Mouse (Mus musculus): ENCODE data around the gene Cd86. TPM values are rescaled to one million over a fixed set of nuclear protein-coding genes. Genes with fewer than 3 reads are reported as not detected.

Cd86 gene
- total RNA-seq, 1 experiment from 2014 or later: 2.1 TPM

DNA sequence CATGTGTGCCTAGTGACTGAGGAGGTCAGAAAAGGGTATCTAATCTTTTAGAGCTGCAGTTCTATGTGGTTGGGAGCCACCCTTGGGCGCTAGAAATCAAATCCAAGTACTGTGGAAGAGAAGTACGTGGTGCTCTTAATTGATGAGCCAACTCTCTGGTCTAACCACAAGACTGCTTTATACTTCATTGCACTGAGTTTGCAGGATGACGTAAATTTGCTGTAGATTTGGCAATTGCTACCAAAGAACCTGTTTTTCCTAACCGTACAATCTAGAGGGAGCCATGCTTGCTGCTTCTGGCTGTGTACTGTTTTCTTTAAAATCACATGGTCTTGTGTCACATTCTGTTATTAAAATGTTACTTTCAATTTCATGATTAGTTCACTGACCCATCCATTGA lies 10.0 kb downstream of the Cd86 start:
- DNase-seq: no peak

- DNase-seq: no peak
Measured at GRCm38 (mm10) chr16:36655199-36655598, 10.7 kb downstream of the Cd86 start.

DNA sequence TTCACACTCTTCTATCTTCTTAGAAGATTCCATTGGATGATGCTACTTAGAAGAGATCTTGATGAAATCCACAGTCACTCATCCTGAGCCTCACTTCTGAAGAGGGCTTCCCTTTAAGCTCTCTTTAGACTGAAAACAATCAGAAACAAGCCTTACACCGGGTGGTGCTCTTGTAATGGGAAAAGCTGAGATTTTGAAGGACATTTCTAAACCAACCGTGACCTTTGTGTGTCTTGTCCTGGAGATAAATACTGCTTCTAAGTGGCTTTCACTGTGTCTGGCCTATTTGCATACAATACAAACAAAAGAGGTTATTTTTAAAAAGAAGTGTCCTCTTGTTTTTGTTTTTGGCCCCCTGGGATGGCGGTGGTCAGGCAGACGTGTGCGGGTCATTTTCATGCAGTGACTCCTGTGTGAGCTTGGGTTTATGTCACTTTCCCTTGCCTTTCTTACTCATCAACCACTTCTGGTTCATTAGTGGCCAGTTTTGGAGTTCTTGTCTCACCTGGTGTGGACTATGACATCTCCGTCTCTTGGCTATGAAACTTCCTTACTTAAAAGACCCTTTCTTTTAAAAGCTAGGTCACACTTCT lies 14.6 kb downstream of the Cd86 start:
- DNase-seq: no peak

- no peak for DNase-seq
Measured at GRCm38 (mm10) chr16:36650511-36650910, 15.4 kb downstream of the Cd86 start.

GRCm38 (mm10) chr16:36649304-36649703 lies 16.6 kb downstream of the Cd86 start:
- DNase-seq: no peak

DNA sequence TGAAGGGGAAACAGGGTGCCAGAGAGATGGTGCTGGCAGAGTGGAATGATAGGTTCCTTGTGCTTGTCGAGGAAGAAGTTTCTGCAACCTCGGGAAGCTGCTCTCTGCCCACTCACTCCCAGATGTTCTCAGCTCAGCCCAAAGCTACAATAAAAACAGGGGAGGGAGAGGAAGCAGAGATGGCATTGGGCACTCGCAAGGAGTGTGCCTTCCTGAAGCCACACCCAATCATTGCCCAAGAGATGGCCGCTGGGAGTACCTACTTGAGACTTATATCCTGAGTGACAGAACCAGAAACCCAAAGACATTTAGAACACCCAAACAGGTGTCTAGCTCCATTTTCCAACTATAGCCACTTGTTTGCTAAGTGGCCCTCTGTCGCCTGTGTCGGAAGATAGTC lies 20.8 kb downstream of the Cd86 start:
- DNase-seq: no peak

DNA sequence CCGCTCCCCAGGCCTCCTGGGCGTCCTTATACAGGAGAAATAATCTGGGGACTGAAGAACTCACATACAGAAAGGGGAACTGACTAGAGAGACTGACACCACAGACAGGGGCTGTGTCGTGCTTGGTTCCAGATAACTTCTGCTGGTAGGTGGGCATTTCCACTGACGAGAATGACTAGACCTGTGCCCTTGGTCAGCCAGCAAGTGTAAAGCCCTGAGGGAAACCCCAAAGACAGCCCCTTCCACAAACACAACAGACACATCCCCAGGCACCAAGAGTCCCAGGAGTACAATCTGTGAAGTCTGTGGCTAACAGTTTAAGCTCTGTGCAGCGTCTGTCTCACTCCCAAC lies 23.2 kb downstream of the Cd86 start:
- no peak for DNase-seq

DNA sequence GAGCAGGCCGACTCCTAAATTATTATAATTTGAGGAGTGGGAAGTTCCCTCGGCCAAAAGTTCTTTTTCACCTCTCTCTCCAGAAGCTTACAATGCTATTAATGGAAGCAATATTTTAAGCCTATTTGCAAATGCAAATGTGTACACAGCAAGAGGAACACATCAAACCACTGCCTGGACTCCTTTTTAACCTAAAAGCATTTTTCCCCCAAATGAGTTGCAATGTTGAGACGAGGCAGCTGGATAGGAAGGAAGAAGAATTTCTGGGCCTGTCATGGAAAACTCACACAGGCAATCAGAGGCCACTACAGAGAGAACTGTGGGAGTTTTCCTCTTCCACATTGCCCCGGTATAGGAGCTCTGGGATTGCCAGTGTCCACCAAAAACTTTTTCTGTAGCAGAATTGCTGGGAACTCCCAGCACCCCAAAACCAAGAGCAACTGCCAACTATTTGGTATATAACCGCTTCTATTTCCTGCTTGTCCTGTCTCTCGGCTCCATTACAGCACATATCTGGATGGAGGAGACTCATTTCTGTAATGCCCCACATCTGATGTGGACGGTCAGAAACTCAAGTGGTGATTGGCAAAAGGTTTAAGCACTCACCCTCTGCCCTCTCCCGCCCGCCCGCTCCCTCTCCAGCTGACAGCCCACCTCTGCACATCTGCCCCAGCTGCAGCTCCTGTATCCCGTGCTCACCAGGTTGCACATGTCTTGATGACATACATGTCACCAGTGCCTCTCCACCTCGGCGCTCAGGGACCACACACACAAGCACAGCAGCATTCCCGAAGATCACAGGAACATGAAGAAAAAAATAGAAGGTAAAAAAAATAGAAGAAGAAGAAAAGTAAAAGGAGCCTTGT lies 23.8 kb downstream of the Cd86 start:
- DNase-seq: no peak

DNA sequence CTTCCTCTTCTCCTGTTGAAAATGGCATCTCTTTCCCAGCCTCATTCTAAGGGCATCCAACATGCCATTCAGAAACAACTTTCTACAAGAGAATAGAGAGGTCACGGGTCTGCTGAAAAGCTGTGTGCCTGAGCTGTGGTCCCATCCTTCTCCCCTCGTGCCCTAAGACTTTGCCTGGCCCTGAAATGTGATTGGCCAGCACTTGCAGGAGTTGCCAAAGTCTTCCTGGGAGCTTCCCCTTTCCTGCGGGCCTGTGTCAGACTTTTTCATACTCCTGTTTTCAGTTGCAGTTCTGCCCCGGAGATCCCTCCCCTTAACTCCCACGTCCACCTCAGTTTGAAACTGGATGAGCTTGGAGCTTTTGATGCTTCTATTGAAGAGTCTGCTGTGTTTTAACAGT lies 24.9 kb downstream of the Cd86 start:
- no peak for DNase-seq

DNA sequence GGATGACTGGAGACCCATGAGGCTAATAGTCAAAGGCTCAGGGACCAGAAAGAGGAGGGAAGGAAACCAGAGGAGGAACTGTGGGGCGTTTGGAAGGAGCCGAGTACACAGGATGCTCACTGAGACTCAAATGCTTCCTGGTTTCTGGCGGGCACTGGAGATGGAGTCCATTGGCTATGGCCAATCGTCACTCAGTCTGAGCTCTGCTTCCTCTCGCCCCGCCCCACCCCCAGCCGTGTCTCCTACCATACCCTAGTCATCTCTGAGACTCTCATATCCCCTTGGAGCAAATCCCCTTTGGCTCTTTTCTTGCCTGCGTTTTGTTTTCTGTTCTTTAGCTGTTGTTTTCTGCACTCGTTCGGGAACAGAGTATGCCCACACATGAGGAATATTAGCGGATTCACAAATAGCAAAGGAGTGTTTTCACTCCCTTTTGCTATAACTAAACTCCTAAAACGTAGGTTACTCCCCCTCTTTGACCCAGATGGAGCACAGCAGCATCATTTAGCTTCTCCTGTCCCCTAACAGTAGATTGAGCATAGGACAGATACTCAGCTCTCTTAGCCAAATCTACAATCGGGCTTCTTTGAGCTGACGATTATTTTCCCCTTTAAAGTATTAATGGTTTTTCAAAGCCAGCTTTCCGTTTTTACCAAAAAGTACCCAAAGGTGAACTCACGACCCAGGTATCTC lies 25.9 kb downstream of the Cd86 start:
- no peak for DNase-seq

- no peak for DNase-seq
Measured at GRCm38 (mm10) chr16:36636800-36637199, 29.1 kb downstream of the Cd86 start.

- DNase-seq: no peak
Measured at GRCm38 (mm10) chr16:36634971-36635710, 30.7 kb downstream of the Cd86 start.

DNA sequence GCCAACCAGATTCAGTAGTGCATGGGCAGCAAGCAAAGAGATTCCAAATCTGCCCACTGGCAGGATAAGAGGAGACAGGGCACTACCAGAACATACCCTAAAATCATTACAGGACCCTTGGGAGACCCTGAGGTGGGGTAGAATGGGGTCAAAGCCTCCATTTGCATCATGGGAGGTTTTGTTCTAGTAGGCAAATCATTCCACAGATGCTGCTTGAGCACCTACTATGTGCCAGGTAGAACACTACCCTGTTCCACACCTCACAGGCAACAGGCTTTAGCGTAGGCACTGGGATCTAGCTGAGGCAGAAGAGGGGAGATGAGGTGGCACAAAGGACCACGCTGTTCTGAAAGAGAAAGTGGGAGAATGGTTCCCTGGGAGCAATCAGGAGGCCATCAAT lies 31.5 kb downstream of the Cd86 start:
- no peak for DNase-seq

GRCm38 (mm10) chr16:36632229-36632628 lies 33.7 kb downstream of the Cd86 start:
- DNase-seq: no peak

GRCm38 (mm10) chr16:36631607-36632006 lies 34.3 kb downstream of the Cd86 start:
- DNase-seq: no peak

DNA sequence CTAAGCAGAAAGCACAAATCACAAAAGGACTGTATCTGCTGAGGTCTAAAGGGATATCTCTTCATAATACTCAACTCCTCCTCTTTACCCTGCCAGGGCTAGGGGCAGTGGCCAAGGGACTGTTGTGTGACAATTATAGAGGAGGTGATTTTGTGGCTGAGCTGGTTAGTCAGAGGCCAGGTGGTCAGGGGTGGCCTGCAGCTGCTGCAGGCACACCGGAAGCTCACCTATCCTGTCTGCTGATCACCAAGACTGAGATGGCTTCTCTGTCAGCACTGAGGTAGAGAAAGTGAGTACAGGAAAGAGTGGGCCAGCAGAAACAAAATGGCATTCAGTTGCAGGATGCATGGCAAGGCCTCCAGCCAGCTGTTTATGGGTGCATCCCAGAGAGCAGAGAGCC lies 38.1 kb downstream of the Cd86 start:
- no peak for DNase-seq

GRCm38 (mm10) chr16:36626567-36627197 lies 39.2 kb downstream of the Cd86 start:
- no peak for DNase-seq

GRCm38 (mm10) chr16:36625909-36626308 lies 40.0 kb downstream of the Cd86 start:
- no peak for DNase-seq

DNA sequence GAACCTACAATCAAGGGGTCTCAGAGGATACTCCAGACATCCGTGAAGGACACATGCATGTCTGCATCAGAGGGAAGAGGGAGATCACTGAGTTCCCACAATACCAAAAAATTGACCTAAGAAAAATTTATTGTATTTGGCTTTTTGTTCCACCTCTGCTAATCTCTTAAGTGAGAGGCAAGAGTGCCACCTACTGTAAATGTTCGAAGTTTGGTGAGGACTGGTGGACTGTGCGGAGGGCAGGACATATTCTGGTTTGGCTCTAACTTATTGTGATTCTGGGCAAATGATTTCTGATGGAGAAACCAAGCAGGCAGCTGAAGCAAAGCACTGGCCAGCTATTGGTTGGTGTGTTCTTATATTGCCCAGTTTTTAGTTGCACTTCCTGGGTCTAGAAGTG lies 43.6 kb downstream of the Cd86 start:
- DNase-seq: no peak

GRCm38 (mm10) chr16:36621108-36621507 lies 44.8 kb downstream of the Cd86 start:
- DNase-seq: no peak

- DNase-seq: no peak
Measured at GRCm38 (mm10) chr16:36613701-36614100, 52.2 kb downstream of the Cd86 start.

- DNase-seq: no peak
Measured at GRCm38 (mm10) chr16:36602632-36603031, 63.2 kb downstream of the Cd86 start.
